Mouse (Mus musculus) mammary gland, adult 2 months (tissue): Measurements from ENCODE around the gene Fbxw20. TPM values are rescaled to one million over a fixed set of nuclear protein-coding genes. Genes with fewer than 3 reads are reported as not detected.

Source experiments
- polyA plus RNA-seq: library from polyadenylated mRNA; depleted of rRNA; stranded (reverse); fragments of >200 nt; gene quantifications from 2 replicates; pipeline ENCODE4 v1.2.3, GENCODE M21; 2012; ENCODE audit warnings: low replicate concordance; rRNA removed

The Fbxw20 gene
- polyA plus RNA-seq: not detected in 2 replicates

DNA sequence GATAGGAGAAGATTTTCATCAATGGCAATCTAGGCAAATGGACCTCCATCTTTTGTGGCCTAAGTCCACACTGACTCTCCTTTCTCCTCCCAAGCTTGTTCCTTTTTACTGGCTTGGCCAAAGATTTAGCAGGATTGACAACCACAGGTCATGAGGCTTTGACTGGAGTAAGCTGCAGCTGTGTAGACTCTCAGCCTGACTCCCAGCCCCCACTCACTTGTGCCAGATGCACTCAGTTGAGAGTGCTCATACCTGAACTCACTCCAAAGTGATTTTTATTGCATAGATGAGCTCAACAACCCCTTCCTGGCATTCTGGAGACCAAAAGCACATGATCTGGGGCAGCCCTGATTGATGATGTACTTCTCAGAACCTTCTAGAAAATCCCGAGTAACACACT, at the start of gene Fbxw20:
Fbxw20 (minus strand) TSS at position 101 of the 400 bp plus-strand sequence.

DNA sequence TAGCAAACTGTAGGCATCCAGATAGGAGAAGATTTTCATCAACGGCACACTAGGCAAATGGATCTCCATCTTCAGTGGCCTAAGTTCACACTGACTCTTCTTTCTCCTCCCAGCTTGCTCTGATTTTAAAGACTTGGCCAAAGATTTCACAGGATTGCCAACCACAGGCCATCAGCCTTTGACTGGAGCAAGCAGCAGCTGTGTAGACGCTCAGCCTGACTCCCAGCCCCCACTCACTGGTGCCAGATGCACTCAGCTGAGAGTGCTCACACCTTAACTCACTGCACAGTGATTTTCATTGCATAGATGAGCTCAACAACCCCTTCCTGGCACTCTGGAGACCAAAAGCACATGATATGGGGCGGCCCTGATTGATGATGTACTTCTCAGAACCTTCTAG, 38.7 kb downstream of the Fbxw20 start, which contains the start of gene Fbxw13:
Fbxw13 (minus strand) TSS at position 101 of the 400 bp plus-strand sequence.

Other genes with a start within 250 kb of the Fbxw20 start
- gene Ucn2, start 248.7 kb downstream of the Fbxw20 start, polyA plus RNA-seq: 1.1 and 4.3 TPM in 2 replicates
- gene Pfkfb4, start 243.0 kb downstream of the Fbxw20 start, polyA plus RNA-seq: 23.3 and 30.5 TPM in 2 replicates
- 1,951 and 3,448 TPM in 2 replicates for gene Shisa5, start 196.2 kb downstream of the Fbxw20 start, polyA plus RNA-seq
- gene Trex1, start 175.0 kb downstream of the Fbxw20 start, polyA plus RNA-seq: 177 and 211 TPM in 2 replicates
- 22.4 and 28.7 TPM in 2 replicates for gene Atrip, start 160.6 kb downstream of the Fbxw20 start, polyA plus RNA-seq
- gene Ccdc51, start 152.3 kb downstream of the Fbxw20 start, polyA plus RNA-seq: 5.1 and 6.6 TPM in 2 replicates
- 40.4 and 49.2 TPM in 2 replicates for gene Tma7, start 152.2 kb downstream of the Fbxw20 start, polyA plus RNA-seq
- gene Plxnb1, start 139.4 kb downstream of the Fbxw20 start, polyA plus RNA-seq: 8.5 and 10.8 TPM in 2 replicates
- gene Fbxw21, start 72.7 kb downstream of the Fbxw20 start, polyA plus RNA-seq: not detected in 2 replicates
- gene Fbxw13, start 38.8 kb downstream of the Fbxw20 start, polyA plus RNA-seq: 0.16 TPM in 1 of 2 replicates, not detected in the other
- not detected in 2 replicates for gene Fbxw14, start 52.9 kb upstream of the Fbxw20 start, polyA plus RNA-seq
- gene Fbxw28, start 104.9 kb upstream of the Fbxw20 start, polyA plus RNA-seq: not detected in 2 replicates
- not detected in 2 replicates for gene Fbxw22, start 169.5 kb upstream of the Fbxw20 start, polyA plus RNA-seq
- gene Fbxw16, start 214.4 kb upstream of the Fbxw20 start, polyA plus RNA-seq: not detected in 2 replicates